ENCODE assay signal across 22 mouse cellular contexts in genomic region chr19:48727048-48727447, GRCm38 (mm10).
DNase-seq lines count a peak whose midpoint lies in the region; ATAC-seq lines count a peak whose summit lies in the region.
"Had no signal": no experiment of that assay in that cellular context is flagged by ENCODE, and none has a peak within 500 bp of the region (broad histone marks: within the 10 kb centered on the region; RNA-seq: fewer than 3 reads in every experiment).

No protein-coding gene starts in this region.

- no peak overlapping the region for H3K4me2 ChIP-seq in forebrain, embryonic 14.5 days (ENCODE audit: low read length)
- no peak overlapping the region for H3K4me2 ChIP-seq in forebrain, embryonic 11.5 days (ENCODE audit: low read depth, low read length, severe bottlenecking)
- no peak overlapping the region for H3K4me2 ChIP-seq in midbrain, embryonic 15.5 days
- H3K4me2 ChIP-seq: embryonic facial prominence, embryonic 13.5 days; heart, embryonic 12.5 days; hindbrain, embryonic 12.5 days had no signal

- no peaks in the 10 kb centered on the region for H3K27me3 ChIP-seq in forebrain, embryonic 14.5 days (replicated peaks; ENCODE audit: control insufficient read depth, insufficient read depth, low read length)
- no peaks in the 10 kb centered on the region; the same call in 1 of the 2 replicates for H3K27me3 ChIP-seq in forebrain, embryonic 11.5 days (ENCODE audit: control insufficient read depth, insufficient read depth, low read length)
- no peaks in the 10 kb centered on the region for H3K27me3 ChIP-seq in midbrain, embryonic 15.5 days (replicated peaks)
- H3K27me3 ChIP-seq: embryonic facial prominence, embryonic 13.5 days; heart, embryonic 12.5 days; hindbrain, embryonic 12.5 days had no signal

- peak; percentile 40; the same call in 1 of the 2 replicates for ATAC-seq in forebrain, embryonic 14.5 days
- no peak for ATAC-seq in forebrain, embryonic 11.5 days (replicated peaks; ENCODE audit: low FRiP score)
- peak; percentile 18; the same call in 1 of the 2 replicates for ATAC-seq in frontal cortex, adult (ENCODE audit: low TSS enrichment)
- ATAC-seq in midbrain, embryonic 15.5 days (replicated peaks), result no peak
- ATAC-seq: CD4-positive, CD25-positive, alpha-beta regulatory T cell, adult 4 months; hindbrain, embryonic 16.5 days; inflammation-experienced regulatory T-cells, adult 6 months; intestine, postnatal 0 days had no signal

- no peaks in the 10 kb centered on the region for H3K9me3 ChIP-seq in forebrain, embryonic 14.5 days (replicated peaks; ENCODE audit: control insufficient read depth, low read length)
- no peaks in the 10 kb centered on the region for H3K9me3 ChIP-seq in forebrain, embryonic 11.5 days (ENCODE audit: control insufficient read depth, low read length)
- no peaks in the 10 kb centered on the region for H3K9me3 ChIP-seq in midbrain, embryonic 15.5 days
- H3K9me3 ChIP-seq: embryonic facial prominence, embryonic 13.5 days; heart, embryonic 12.5 days; hindbrain, embryonic 12.5 days had no signal

- peaks cover 16% of the 10 kb centered on the region; the same call in 1 of the 2 replicates for H3K4me1 ChIP-seq in forebrain, embryonic 14.5 days (ENCODE audit: control insufficient read depth, insufficient read depth, low read length)
- H3K4me1 ChIP-seq in forebrain, embryonic 11.5 days (replicated peaks; ENCODE audit: control insufficient read depth, insufficient read depth, low read length), result peaks cover 3% of the 10 kb centered on the region; the same call in 1 of the 2 replicates
- H3K4me1 ChIP-seq in midbrain, embryonic 15.5 days, result peaks cover 17% of the 10 kb centered on the region
- H3K4me1 ChIP-seq: heart, embryonic 12.5 days had no signal

- no peaks in the 10 kb centered on the region for H3K36me3 ChIP-seq in forebrain, embryonic 14.5 days (ENCODE audit: control insufficient read depth, insufficient read depth, low read length)
- no peaks in the 10 kb centered on the region for H3K36me3 ChIP-seq in forebrain, embryonic 11.5 days (ENCODE audit: control insufficient read depth, insufficient read depth, low read length)
- H3K36me3 ChIP-seq in midbrain, embryonic 15.5 days (replicated peaks), result no peaks in the 10 kb centered on the region
- H3K36me3 ChIP-seq: embryonic facial prominence, embryonic 13.5 days; G1E; heart, embryonic 12.5 days; hindbrain, embryonic 12.5 days had no signal

- H3K9ac ChIP-seq in forebrain, embryonic 14.5 days (ENCODE audit: low read length), result no peak overlapping the region
- no peak overlapping the region for H3K9ac ChIP-seq in forebrain, embryonic 11.5 days (ENCODE audit: low read length)
- no peak overlapping the region for H3K9ac ChIP-seq in midbrain, embryonic 15.5 days
- H3K9ac ChIP-seq: embryonic facial prominence, embryonic 13.5 days; heart, embryonic 12.5 days; hindbrain, embryonic 12.5 days had no signal

- H3K4me3 ChIP-seq in forebrain, embryonic 14.5 days (ENCODE audit: low read depth, low read length), result no peak overlapping the region
- H3K4me3 ChIP-seq in forebrain, embryonic 11.5 days (ENCODE audit: low read depth, low read length), result no peak overlapping the region
- no peak overlapping the region for H3K4me3 ChIP-seq in midbrain, embryonic 15.5 days
- H3K4me3 ChIP-seq: embryonic facial prominence, embryonic 13.5 days; gastrocnemius, adult 2 months; heart, embryonic 12.5 days; hindbrain, embryonic 12.5 days had no signal

- H3K27ac ChIP-seq in forebrain, embryonic 14.5 days (ENCODE audit: low read depth, low read length), result no peak overlapping the region
- no peak overlapping the region for H3K27ac ChIP-seq in forebrain, embryonic 11.5 days (ENCODE audit: low read depth, low read length)
- 0 out of 2 replicates have a peak overlapping the region, but pooled peaks have one; percentile 34 for H3K27ac ChIP-seq in midbrain, embryonic 15.5 days
- H3K27ac ChIP-seq: embryonic facial prominence, embryonic 13.5 days; gastrocnemius, adult 2 months; hindbrain, embryonic 12.5 days had no signal

- peak; percentile 22 for DNase-seq in forebrain, embryonic 14.5 days (ENCODE audit: low spot score)
- DNase-seq in forebrain, embryonic 11.5 days (ENCODE audit: low spot score), result no peak
- DNase-seq in frontal cortex, adult 2 months (ENCODE audit: extremely low spot score in 1 of 2, low spot score in 1 of 2), result no peak
- DNase-seq in Muller cell, postnatal 12 days (ENCODE audit: inconsistent ontology term), result peak; percentile 29
- no peak for DNase-seq in natural killer cell, adult 2 months (ENCODE audit: low spot score in 2 of 2)
- DNase-seq: adrenal gland, postnatal 10 days; B cell, adult 2 months; cerebellum, adult 11-12 months; cerebellum, adult 9-10 months; cerebellum, postnatal 36 days; gastrocnemius, adult 2 months; gastrocnemius, postnatal 25 days had no signal

- 5% methylated on average over 3 of the region's 3 CpGs for WGBS in forebrain, embryonic 14.5 days
- 30% methylated on average over 3 of the region's 3 CpGs for WGBS in forebrain, embryonic 11.5 days
- WGBS in midbrain, embryonic 15.5 days, result 33% methylated on average over 3 of the region's 3 CpGs

Comparison
In these comparisons a context has a peak if more than half of its experiments do, and no peak if none do; other contexts are left out.
1. ATAC-seq: peak in forebrain, embryonic 14.5 days (single experiment) and frontal cortex, adult (single experiment); none in forebrain, embryonic 11.5 days (single experiment) and midbrain, embryonic 15.5 days (single experiment).
2. DNase-seq: peak in forebrain, embryonic 14.5 days (single experiment) and Muller cell, postnatal 12 days (single experiment); none in forebrain, embryonic 11.5 days (single experiment), frontal cortex, adult 2 months (0 of 2) and natural killer cell, adult 2 months (0 of 2).